Mouse (Mus musculus) testis, adult 2 months (tissue): Measurements from ENCODE around the gene Mmp14.

Experiments
- CTCF ChIP-seq: fragments of 200-500 bp; IDR thresholded peaks from 2 replicates; pipeline ENCODE4 v1.5.1; 2012; ENCODE audit warnings: low read depth, mild to moderate bottlenecking, inconsistent platforms, low read length, moderate library complexity; ENCODE audit not compliant: control insufficient read depth, insufficient read depth, insufficient replicate concordance
- POLR2A ChIP-seq: fragments of 200-500 bp; IDR thresholded peaks from 2 replicates; pipeline ENCODE4 v1.6.1; 2012; ENCODE audit warnings: low read depth, mild to moderate bottlenecking, inconsistent platforms, low read length, moderate library complexity; ENCODE audit not compliant: control insufficient read depth

GRCm38 (mm10) chr14:54430406-54431145, 836 bp upstream of the Mmp14 start:
- no peak for TF ChIP-seq CTCF
- TF ChIP-seq POLR2A = peak; percentile 7; the same call in 1 of the 2 replicates
